Mouse (Mus musculus) CD4-positive, CD25-positive, alpha-beta regulatory T cell, adult 2 months (primary cell): ENCODE results near the gene Ptprg.

Experiments
- DNase-seq: peaks from one replicate; pipeline ENCODE4 v3.0.0-alpha.2; 2012; ENCODE audit warnings: low read depth, low spot score

Gene Ptprg

DNA sequence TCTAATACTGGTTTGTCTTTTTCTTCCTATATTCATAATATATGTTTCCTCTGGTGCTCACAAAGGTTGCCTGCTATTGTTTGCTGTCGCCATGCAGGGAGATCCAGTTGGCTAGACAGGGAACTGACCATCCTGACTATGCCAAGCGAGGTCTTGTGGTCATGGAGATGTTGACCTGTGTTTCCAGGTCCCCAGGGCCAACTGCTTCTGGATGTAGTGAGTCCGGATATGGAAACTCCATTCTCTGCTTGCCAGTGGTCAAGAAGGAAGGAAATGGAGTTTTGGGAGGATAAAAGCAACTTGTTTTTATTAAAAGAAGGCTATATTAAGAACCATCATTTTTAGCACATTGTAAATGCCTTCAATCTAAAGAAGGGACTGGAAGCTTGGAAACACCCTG is 327.8 kb downstream of the Ptprg start:
- no peak for DNase-seq

DNA sequence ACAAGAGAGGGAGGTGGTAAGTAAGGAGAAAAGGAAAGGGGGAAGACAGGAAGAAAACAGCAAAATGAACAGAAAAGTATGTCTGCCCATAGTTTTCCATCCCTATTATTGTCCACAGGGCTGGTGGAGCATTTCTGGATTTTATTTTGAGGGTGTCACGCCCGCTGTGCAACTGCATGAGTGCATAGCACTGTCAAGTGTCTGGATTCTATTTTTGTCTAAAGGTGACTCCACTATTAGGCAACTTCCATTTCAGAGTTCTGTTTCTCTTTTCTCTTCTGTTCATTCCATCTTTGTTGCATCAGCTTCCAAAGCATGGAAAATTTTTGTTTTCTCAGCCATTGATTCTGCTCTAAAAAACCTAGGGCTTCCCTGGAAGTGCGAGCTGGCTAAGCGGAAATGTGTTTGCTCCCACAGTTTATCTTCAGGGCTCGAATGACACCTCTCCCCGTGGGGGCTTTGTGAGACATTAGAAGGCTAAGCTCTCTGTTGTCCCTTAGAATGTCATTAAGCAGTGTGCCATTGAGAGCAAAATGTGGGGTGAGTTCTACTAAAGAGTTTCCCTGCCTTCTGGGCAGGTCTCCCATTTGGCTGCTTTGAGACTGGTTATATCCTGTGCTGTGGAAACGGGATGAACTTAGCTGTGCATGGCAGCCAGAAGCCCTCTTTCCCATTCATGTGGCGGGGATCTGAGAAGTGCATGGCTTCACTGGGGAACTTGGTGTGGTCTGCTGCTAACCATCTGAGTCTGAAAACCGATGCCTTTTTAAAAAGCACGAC is 330.0 kb downstream of the Ptprg start:
- no peak for DNase-seq

DNA sequence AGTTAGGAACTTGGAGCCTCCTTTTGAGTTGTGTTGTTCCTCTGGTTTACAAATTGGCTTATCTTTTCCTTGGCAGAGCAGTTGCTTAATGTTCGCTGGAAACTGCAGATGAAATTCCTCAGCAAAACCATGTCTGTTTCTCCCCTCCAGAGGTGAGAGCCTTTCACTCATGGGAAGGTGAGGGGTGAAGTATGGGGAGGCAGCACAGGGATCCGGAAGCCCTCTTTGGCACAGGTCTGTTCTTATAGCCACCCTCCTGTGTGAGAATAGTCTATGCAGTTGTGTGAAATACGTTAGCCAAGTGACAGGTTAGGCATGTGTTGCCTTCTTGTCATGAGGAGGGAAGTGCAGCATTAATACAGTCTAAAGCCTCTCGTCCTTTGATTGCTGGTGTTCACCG is 330.7 kb downstream of the Ptprg start:
- DNase-seq: no peak

DNA sequence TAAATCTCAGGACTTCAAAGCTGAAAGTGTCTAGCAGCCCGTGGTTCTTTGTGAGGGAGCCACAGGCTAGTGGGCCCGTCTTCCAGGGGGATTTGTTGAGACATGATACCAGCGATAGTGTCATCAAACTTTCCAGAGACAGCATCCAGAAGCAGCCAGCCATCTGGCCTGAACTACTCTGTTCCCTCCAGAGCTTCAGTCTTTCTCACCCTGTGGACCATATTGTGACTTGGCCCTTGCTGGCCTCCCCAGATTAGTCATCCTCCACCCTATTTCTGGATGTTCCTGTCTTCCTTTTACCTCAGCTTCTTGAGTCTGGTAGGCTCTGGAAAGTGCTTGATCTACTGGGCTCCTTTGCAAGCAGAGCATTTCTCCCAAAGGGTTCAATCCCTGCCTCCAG is 333.1 kb downstream of the Ptprg start:
- DNase-seq: no peak

- no peak for DNase-seq
Observed at GRCm38 (mm10) chr14:11890890-11891289, 337.6 kb downstream of the Ptprg start.

DNA sequence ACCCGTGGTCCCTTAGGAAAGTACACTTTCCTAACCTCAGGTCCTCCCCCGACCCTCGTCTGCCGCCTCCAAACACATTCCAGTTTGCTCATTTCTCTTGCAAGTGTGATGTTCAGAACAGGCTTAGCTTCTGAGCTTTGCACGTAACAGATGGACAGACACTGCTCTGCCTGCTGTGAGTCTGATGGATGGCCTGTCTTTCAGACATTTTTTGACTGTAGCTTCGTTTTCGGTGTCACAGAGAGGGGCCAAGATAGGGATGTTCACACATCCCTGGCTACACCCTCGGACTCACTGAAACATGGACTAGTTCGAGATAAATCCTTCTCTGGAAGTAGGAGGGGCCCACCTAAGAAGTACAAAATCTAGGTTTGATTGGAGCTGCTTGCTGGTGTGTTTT is 339.3 kb downstream of the Ptprg start:
- DNase-seq: no peak

DNA sequence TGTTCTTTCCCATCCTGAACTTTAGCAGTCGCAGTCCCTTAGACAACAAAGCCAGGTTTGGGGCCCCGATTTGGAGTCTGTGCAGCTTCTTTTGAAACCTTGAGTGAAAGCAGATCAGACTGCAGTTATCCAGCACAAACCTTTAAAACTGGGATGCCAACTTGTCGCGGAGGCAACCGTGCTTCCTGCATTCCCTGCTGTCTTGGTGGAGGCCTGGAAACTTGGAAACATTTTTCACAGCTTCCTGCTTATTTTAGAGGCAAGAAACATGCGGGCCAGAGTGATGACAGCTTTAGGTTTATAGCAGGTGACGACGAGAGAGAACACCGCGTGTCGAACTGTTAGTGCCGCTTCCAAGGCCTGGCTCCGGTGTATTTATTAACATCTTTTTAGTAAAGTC is 342.2 kb downstream of the Ptprg start:
- DNase-seq: no peak

GRCm38 (mm10) chr14:11902794-11903193 is 349.5 kb downstream of the Ptprg start:
- DNase-seq: no peak

DNA sequence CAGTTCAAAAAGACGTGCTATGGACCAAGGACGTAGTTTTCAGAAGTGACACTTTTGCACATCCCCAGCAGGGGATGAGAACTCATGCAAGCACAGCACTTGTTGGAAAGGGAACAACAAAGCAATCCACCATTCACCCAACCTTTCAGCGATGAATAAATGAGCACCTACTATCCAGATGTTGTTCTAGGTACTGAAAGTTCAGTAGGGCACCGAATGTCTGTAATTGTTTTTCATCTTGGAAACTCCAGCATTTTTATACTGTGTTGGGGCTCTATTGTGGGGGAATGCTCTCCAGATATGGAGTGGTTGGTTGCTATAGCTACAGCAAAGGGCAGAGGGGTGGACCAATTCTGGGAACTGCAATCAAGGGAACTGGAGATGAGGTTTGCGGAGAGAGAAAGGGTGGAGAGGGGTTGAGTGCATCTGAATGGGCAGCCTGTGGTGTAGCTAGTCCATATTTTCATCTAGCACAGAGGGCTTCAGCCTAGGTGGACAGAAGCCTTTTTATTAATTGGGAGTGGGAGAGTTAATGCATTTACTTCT is 352.9 kb downstream of the Ptprg start:
- no peak for DNase-seq

- DNase-seq: no peak
Observed at GRCm38 (mm10) chr14:11912253-11912652, 358.9 kb downstream of the Ptprg start.

DNA sequence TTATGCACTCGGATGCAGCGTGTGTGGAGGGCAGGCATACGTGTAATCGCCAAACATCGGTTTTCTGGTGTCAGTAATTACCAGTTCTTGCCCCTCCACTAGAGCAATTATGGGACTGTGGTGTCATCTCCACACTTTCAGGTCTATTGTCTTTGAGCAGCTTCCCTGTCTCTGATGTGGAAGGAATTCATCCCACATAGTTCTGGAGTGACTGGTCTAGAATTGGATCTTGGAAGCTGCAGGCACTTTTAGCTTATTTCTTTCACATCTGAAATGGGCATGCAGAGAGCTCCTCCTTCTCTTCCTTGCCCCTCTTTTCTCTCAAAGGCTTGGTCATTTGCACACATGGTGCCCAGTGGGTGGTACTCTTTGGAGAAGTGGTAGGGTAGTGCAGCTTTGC is 363.9 kb downstream of the Ptprg start:
- DNase-seq: no peak

DNA sequence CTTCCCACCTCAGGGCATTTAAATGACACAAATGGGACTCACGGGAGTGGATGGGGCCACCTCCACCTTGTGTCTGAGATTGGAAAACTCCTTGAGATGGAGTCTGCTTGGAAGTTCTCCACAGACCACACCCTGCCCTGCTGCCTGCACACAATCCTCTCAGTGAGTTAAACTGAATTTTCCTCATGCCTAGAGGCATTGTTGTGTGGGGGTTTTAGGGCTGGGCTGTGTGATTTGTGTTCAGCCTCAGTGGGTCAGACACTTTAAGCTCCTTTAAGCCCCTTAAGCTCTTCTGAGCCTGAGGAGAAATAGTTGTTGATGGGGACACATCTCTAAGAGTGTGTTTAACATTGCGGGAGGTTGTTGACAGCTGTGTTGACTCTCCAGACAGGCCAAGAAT is 375.2 kb downstream of the Ptprg start:
- DNase-seq: no peak

GRCm38 (mm10) chr14:11932517-11932916 is 379.2 kb downstream of the Ptprg start:
- no peak for DNase-seq

DNA sequence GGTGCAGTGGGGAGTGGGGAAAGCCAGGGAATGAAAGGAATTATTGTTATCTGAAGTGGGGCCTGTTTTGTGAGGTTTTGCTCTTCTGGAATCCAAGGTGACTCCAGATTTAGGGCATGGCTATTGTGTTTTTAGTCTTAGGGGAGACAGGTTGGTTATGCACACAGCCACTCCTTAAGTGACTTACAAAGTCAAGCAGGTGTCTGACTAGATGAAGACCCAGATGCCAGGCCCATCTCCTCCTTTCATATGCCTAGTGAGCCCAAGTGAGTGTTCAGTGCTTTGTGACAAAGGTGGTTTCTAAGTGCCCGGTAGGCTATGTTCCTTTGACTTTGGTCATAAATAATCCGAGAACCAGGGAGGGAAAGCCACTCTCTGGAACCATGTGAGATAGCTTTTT is 381.2 kb downstream of the Ptprg start:
- DNase-seq: no peak

DNA sequence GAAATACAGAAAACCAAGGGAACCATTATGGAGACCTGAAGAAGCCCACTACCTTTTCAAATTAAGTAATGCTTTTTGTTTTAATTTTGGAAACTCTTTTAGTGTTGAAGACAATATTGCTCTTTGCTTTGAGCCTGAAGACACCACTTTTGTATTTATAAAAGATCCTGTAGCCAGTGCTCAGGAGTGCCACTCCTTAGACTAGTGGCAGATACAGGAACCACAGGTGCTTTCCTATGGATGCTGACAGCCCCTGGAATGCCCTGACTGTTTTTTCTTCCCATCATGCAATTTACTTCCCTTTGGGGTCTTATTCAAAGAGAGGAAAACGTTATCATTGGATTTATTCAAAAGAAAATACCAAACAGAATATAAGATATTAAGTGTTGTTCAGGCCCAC is 381.9 kb downstream of the Ptprg start:
- no peak for DNase-seq

GRCm38 (mm10) chr14:11935698-11936097 is 382.4 kb downstream of the Ptprg start:
- no peak for DNase-seq

- DNase-seq: no peak
Observed at GRCm38 (mm10) chr14:11938912-11939311, 385.6 kb downstream of the Ptprg start.

GRCm38 (mm10) chr14:11941989-11942514 is 388.7 kb downstream of the Ptprg start:
- DNase-seq: no peak

DNA sequence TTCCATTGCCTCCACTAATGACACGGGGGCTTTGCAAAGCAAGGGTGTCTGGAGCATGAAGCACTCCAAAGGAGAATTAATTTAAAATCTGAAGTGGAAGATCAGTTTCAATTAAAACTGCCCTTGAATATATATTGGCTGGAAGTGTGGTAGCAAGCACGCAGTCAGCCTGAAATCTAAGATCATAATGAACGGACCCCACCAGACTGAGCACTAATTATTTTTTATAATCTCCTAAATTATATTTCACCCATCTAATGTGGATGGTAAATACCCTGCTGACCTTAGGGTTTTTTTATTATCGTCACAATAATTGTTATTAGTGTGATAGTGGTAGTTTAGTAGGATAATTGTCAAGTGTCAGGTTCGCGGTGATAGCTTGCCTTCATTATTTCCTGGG is 397.0 kb downstream of the Ptprg start:
- no peak for DNase-seq

DNA sequence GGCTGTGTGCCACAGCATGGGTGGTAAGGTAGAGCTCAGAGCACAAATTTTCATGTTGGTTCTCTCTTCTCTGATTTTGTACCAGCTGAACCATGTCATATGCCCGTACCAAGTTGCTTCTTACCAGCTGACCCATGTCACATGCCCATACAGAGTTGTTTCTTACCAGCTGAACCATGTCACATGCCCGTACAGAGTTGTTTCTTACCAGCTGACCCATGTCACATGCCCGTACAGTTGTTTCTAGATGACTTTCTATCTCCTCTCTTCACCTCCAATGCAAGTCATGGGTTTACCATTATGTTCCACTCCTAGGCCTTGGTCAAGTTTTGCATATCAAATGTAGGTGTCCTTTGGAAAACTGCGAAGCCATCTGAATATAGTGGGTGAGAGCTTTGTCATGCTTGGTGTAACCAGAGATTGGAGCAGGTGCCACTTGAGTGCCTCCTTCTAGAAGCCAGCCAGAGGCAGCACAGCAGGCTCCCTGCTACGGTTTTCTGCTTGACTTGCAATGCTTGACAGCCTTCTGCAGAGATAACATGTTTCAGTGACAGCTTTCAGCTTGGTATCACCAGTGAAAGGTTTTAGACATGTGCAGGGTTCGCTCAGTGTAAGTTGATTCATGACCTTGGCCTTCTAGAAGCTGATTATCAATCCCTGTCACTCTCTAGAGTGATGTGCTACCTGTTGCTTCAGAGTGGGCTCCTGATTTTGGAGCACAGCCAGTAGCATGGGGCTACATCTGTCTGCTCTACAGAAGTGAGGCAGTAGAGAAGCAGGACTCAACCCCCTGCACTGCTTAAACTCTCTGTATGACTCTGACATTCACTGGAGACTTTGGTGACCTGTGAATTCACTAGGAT is 401.9 kb downstream of the Ptprg start:
- no peak for DNase-seq

- no peak for DNase-seq
Observed at GRCm38 (mm10) chr14:11960269-11961121, 407.2 kb downstream of the Ptprg start.

- DNase-seq: no peak
Observed at GRCm38 (mm10) chr14:11962101-11962500, 408.8 kb downstream of the Ptprg start.
